Mouse (Mus musculus): Measurements from ENCODE around the gene Otulin. TPM values are rescaled to one million over a fixed set of nuclear protein-coding genes. Genes with fewer than 3 reads are reported as not detected.

Gene Otulin
- polyA plus RNA-seq, 1 experiment = 29.0 TPM

DNA sequence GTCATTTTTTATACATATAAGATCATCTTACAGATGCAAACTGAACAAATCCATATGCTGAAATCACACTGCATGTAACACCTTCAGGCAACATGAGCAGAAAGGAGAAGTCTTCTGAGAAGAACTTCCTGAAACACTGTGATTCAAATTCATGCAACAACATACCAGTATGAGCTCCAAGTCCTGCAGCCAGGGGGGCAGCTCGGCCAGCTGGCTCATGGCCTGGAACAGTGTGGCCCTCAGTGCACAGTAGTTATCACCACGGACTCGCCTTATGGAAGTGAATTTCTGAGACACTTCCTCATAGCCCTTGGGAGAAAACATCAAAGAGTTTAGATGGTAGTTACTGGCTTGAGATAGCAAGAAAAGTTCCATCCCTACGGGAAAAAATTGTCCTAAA lies 14.3 kb downstream of the Otulin start:
- Histone ChIP-seq H3K4me3 (ENCODE audit: insufficient read depth, low read depth, low read length) (no peak overlapping the region), H3K27ac (ENCODE audit: insufficient read depth, low read depth, low read length) (no peak overlapping the region), H3K4me1 (ENCODE audit: control insufficient read depth, insufficient read depth, low read length) (peaks cover 16% of the 10 kb centered on the region), H3K27me3 (replicated peaks; ENCODE audit: control insufficient read depth, insufficient read depth, low read length) (no peaks in the 10 kb centered on the region), H3K36me3 (ENCODE audit: control insufficient read depth, insufficient read depth, low read length) (peaks cover 3% of the 10 kb centered on the region; the same call in 1 of the 2 replicates)
- DNase-seq = peak; percentile 26
- 39% methylated on average over 4 of the region's 4 CpGs for WGBS
- TF ChIP-seq POLR2A (IDR thresholded peaks at IDR 0.05; ENCODE audit: low read depth, low read length) (no peak), CTCF (conservative IDR thresholded peaks at IDR 0.05; ENCODE audit: insufficient read depth, insufficient read length, low read depth, low read length) (0 out of 2 replicates have a peak, but pooled peaks have one; percentile 7)

DNA sequence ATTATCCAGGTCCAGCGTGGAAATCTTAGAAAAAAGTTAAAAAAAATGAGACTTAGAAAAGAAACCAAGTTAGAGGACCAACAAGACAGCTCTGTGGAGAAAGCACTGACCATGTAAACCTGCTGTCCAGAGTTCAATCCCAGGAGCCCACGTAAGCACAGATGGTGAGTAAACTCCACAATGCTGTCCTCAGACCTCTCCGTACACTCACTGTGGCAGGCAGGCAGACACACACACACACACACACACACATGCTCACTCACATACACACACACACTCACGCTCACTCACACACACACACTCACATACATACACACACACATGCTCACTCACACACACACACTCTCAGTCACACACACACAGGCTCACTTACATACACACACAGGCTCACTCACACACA lies 17.2 kb downstream of the Otulin start:
- Histone ChIP-seq H3K4me3 (ENCODE audit: insufficient read depth, low read depth, low read length) (no peak overlapping the region), H3K4me1 (ENCODE audit: control insufficient read depth, insufficient read depth, low read length) (peaks cover 9% of the 10 kb centered on the region; the same call in 1 of the 2 replicates), H3K27me3 (replicated peaks; ENCODE audit: control insufficient read depth, insufficient read depth, low read length) (no peaks in the 10 kb centered on the region), H3K27ac (ENCODE audit: insufficient read depth, low read depth, low read length) (no peak overlapping the region), H3K36me3 (ENCODE audit: control insufficient read depth, insufficient read depth, low read length) (peaks cover 3% of the 10 kb centered on the region; the same call in 1 of the 2 replicates)
- TF ChIP-seq CTCF (conservative IDR thresholded peaks at IDR 0.05; ENCODE audit: insufficient read depth, insufficient read length, low read depth, low read length) = no peak
- TF ChIP-seq POLR2A (IDR thresholded peaks at IDR 0.05; ENCODE audit: low read depth, low read length) = no peak
- no peak for DNase-seq
- 78% methylated on average over 4 of the region's 4 CpGs for WGBS

DNA sequence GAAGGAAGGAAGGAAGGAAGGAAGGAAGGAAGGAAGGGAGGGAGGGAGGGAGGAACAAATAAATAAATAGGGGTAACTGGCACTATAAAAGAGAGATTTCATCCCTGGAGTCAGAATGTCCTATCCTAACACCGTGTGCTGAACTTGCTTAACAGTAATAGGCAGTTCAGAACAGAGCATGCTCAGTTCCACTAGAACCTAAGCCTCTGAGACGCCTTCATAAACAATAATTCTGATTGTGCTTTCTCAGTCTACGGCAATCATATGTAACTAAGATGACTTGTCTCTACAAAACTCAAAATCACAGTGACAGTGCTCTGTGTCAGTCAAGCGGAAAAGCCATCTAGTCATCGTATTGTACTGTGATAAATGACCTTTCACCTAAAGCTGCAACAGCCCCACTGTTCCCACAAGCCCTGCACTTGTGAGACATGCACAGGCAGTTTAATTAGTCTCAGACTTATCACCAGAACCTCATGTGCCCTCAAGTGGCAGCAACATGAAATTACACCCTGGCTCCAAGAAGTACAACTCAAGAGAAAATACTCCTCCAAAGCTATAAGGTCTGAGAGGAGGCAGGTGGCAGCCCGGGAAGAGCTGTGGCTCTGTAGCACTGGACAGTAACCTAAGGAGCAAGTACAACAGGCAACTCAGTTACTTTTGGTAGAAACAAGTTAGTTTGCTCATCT lies 17.8 kb downstream of the Otulin start:
- peaks cover 9% of the 10 kb centered on the region; the same call in 1 of the 2 replicates for H3K4me1 ChIP-seq (ENCODE audit: control insufficient read depth, insufficient read depth, low read length)
- DNase-seq = peak; percentile 72
- no peak for TF ChIP-seq POLR2A (IDR thresholded peaks at IDR 0.05; ENCODE audit: low read depth, low read length)
- peak; percentile 64 for TF ChIP-seq CTCF (conservative IDR thresholded peaks at IDR 0.05; ENCODE audit: insufficient read depth, insufficient read length, low read depth, low read length)
- no peak overlapping the region for H3K4me3 ChIP-seq (ENCODE audit: insufficient read depth, low read depth, low read length)
- H3K27ac ChIP-seq (ENCODE audit: insufficient read depth, low read depth, low read length) = no peak overlapping the region
- WGBS = 27% methylated on average over 6 of the region's 6 CpGs
- H3K27me3 ChIP-seq (replicated peaks; ENCODE audit: control insufficient read depth, insufficient read depth, low read length) = no peaks in the 10 kb centered on the region
- H3K36me3 ChIP-seq (ENCODE audit: control insufficient read depth, insufficient read depth, low read length) = peaks cover 3% of the 10 kb centered on the region; the same call in 1 of the 2 replicates

DNA sequence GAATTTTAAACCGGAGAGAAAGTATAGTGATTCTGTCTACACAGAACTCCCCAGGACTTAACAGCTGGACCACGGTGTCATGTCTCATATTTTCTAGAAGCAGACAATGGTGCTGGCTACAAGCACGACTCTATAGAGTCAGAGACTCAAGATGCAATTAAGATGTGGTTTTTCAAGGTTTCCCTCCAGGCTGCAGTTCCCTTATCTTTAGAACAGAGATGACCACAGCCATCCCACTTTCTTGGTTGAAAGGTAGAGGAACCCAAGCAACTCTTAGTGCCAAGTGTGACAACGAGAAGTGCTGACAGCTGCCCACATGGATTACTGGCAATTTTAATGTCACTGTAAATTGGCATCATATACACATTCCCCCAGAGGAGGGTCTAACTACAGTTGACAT lies 20.9 kb downstream of the Otulin start:
- no peak for DNase-seq
- Histone ChIP-seq H3K27ac (ENCODE audit: insufficient read depth, low read depth, low read length) (no peak overlapping the region), H3K36me3 (ENCODE audit: control insufficient read depth, insufficient read depth, low read length) (no peaks in the 10 kb centered on the region; the same call in 1 of the 2 replicates), H3K4me3 (ENCODE audit: insufficient read depth, low read depth, low read length) (no peak overlapping the region), H3K27me3 (replicated peaks; ENCODE audit: control insufficient read depth, insufficient read depth, low read length) (no peaks in the 10 kb centered on the region), H3K4me1 (ENCODE audit: control insufficient read depth, insufficient read depth, low read length) (peaks cover 9% of the 10 kb centered on the region; the same call in 1 of the 2 replicates)
- WGBS = 64% methylated on average over 4 of the region's 4 CpGs
- no peak for TF ChIP-seq POLR2A (IDR thresholded peaks at IDR 0.05; ENCODE audit: low read depth, low read length)
- no peak for TF ChIP-seq CTCF (conservative IDR thresholded peaks at IDR 0.05; ENCODE audit: insufficient read depth, insufficient read length, low read depth, low read length)

DNA sequence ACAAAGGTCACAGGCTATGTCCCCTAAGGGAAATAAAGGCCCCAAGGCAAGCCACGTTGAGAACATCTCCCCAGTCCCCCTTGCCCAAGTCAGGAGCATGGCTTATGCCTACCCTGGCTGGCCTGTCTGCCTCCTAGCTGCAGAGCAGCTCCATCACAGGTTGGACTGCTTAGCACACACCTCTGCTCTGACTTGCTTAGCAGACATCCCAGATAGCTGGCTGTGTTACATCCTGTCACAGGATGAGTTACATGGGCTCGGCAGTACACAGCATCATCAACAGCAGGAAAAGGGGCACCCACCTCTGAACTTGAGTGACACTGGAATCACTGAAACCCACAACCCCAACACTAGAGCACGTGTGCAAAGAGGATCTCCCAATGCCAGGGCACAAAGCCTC lies 25.2 kb downstream of the Otulin start:
- Histone ChIP-seq H3K27ac (ENCODE audit: insufficient read depth, low read depth, low read length) (no peak overlapping the region), H3K36me3 (ENCODE audit: control insufficient read depth, insufficient read depth, low read length) (no peaks in the 10 kb centered on the region; the same call in 1 of the 2 replicates), H3K27me3 (replicated peaks; ENCODE audit: control insufficient read depth, insufficient read depth, low read length) (no peaks in the 10 kb centered on the region), H3K4me1 (ENCODE audit: control insufficient read depth, insufficient read depth, low read length) (no peaks in the 10 kb centered on the region), H3K4me3 (ENCODE audit: insufficient read depth, low read depth, low read length) (no peak overlapping the region)
- 63% methylated on average over 3 of the region's 3 CpGs for WGBS
- no peak for DNase-seq
- TF ChIP-seq CTCF (conservative IDR thresholded peaks at IDR 0.05; ENCODE audit: insufficient read depth, insufficient read length, low read depth, low read length) (no peak; the same call in 1 of the 2 replicates), POLR2A (IDR thresholded peaks at IDR 0.05; ENCODE audit: low read depth, low read length) (no peak)

DNA sequence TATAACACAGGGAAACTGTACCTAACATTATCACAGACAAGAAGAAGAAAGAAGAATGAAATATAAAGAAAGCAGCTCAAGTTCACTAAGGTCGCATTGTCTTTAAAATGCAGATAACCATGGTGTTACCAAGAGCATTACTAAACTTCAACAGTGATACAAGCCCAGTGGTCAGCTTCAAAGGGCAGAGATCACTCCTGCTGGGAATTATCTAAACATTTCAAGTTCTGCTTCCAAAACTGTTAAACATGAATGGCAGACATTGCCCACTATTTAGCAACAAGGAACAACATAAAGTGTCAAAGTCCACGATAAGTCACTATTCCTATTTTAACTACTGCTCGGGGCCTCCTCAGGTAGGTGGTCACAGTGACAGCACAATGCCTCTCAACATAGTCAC lies 25.9 kb downstream of the Otulin start:
- Histone ChIP-seq H3K36me3 (ENCODE audit: control insufficient read depth, insufficient read depth, low read length) (no peaks in the 10 kb centered on the region; the same call in 1 of the 2 replicates), H3K27me3 (replicated peaks; ENCODE audit: control insufficient read depth, insufficient read depth, low read length) (no peaks in the 10 kb centered on the region), H3K4me3 (ENCODE audit: insufficient read depth, low read depth, low read length) (no peak overlapping the region), H3K27ac (ENCODE audit: insufficient read depth, low read depth, low read length) (no peak overlapping the region), H3K4me1 (ENCODE audit: control insufficient read depth, insufficient read depth, low read length) (no peaks in the 10 kb centered on the region)
- DNase-seq = no peak
- 81% methylated on average over 3 of the region's 3 CpGs for WGBS
- TF ChIP-seq CTCF (conservative IDR thresholded peaks at IDR 0.05; ENCODE audit: insufficient read depth, insufficient read length, low read depth, low read length) = no peak
- TF ChIP-seq POLR2A (IDR thresholded peaks at IDR 0.05; ENCODE audit: low read depth, low read length) = no peak

DNA sequence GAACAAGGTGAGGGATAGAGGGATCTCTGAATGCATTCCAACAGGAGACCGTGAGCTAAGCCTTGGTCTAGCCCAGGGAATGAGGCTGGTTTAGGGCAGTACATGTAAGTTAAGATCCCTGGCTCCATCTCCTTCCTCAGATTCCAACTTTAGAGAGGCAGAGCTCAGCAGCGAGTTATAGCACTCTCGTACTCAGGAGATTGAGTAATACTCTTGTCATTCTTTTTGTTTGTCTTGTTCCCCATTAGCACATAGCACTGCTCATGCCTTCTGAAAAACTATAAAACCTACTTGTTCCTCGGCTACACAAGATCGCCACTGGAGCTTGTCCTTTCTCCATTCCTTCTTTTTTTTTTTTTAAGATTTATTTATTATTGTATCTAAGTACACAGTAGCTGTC lies 30.0 kb downstream of the Otulin start:
- WGBS = 86% methylated on average over 5 of the region's 5 CpGs
- Histone ChIP-seq H3K27ac (ENCODE audit: insufficient read depth, low read depth, low read length) (no peak overlapping the region), H3K27me3 (replicated peaks; ENCODE audit: control insufficient read depth, insufficient read depth, low read length) (no peaks in the 10 kb centered on the region), H3K4me3 (ENCODE audit: insufficient read depth, low read depth, low read length) (no peak overlapping the region), H3K36me3 (ENCODE audit: control insufficient read depth, insufficient read depth, low read length) (no peaks in the 10 kb centered on the region), H3K4me1 (ENCODE audit: control insufficient read depth, insufficient read depth, low read length) (no peaks in the 10 kb centered on the region; the same call in 1 of the 2 replicates)
- no peak for DNase-seq
- no peak for TF ChIP-seq CTCF (conservative IDR thresholded peaks at IDR 0.05; ENCODE audit: insufficient read depth, insufficient read length, low read depth, low read length)
- TF ChIP-seq POLR2A (IDR thresholded peaks at IDR 0.05; ENCODE audit: low read depth, low read length) = no peak

All from kidney, adult 2 months (tissue).